Mouse (Mus musculus) midbrain, embryonic 11.5 days (tissue): Measurements from ENCODE around the gene Camkmt. TPM values are rescaled to one million over a fixed set of nuclear protein-coding genes. Genes with fewer than 3 reads are reported as not detected.

Experiments used
- ATAC-seq: fragments of 200-750 bp; cut with Nextera tagmentation; 2 replicates; pipeline ENCODE4 v1.8.0; 2017; ENCODE audit warnings: moderate TSS enrichment, moderate library complexity; ENCODE audit not compliant: low FRiP score
- DNase-seq: peaks from one replicate; pipeline ENCODE4 v3.0.0; 2015; ENCODE audit warnings: low spot score; ENCODE audit errors: missing footprints
- H3K27ac ChIP-seq: fragments of 300-500 bp; sonication (generic); 2 replicates; pipeline ENCODE4 v1.5.1; 2014; ENCODE audit warnings: low read depth, low read length
- H3K27me3 ChIP-seq: fragments of 300-500 bp; sonication (generic); 2 replicates; pipeline ENCODE4 v1.6.1; 2014; ENCODE audit warnings: mild to moderate bottlenecking, low read length, moderate library complexity, mixed read lengths; ENCODE audit not compliant: control insufficient read depth, insufficient read depth
- H3K36me3 ChIP-seq: fragments of 300-500 bp; sonication (generic); 2 replicates; pipeline ENCODE4 v1.6.1; 2014; ENCODE audit warnings: mild to moderate bottlenecking, low read length, moderate library complexity, mixed read lengths; ENCODE audit not compliant: control insufficient read depth, insufficient read depth
- H3K4me1 ChIP-seq: fragments of 300-500 bp; sonication (generic); 2 replicates; pipeline ENCODE4 v1.6.1; 2014; ENCODE audit warnings: low read length; ENCODE audit not compliant: control insufficient read depth, insufficient read depth
- H3K4me2 ChIP-seq: fragments of 300-500 bp; sonication (generic); 2 replicates; pipeline ENCODE4 v1.6.1; 2014; ENCODE audit warnings: mild to moderate bottlenecking, moderate library complexity
- H3K4me3 ChIP-seq: fragments of 300-500 bp; sonication (generic); 2 replicates; pipeline ENCODE4 v1.5.1; 2014; ENCODE audit warnings: low read depth, low read length
- H3K9ac ChIP-seq: fragments of 300-500 bp; sonication (generic); 2 replicates; pipeline ENCODE4 v1.6.1; 2014; ENCODE audit warnings: low read length
- H3K9me3 ChIP-seq: fragments of 300-500 bp; sonication (generic); 2 replicates; pipeline ENCODE4 v1.6.1; 2016; ENCODE audit warnings: low read length; ENCODE audit not compliant: control insufficient read depth
- WGBS: fragments of 180-500 bp; shearing (Covaris S2); extraction: QIAGEN DNeasy Blood & Tissue Kit; methylation state at CpG from one replicate; pipeline ENCODE4 v1.1.7; 2014; 5-methylcytosine and 5-hydroxymethylcytosine counted together
- polyA plus RNA-seq: library from polyadenylated mRNA; unstranded; fragments of >200 nt; fragmentation: Nextera tagmentation; extraction: Ambion mirVana; gene quantifications from 2 replicates; pipeline ENCODE4 v1.2.1, GENCODE M21; 2014

Camkmt gene
- polyA plus RNA-seq, 1 experiment from 2014 or later, result 14.9 TPM

- no peaks in the 10 kb centered on the region; the same call in 1 of the 2 replicates for H3K9me3 ChIP-seq
- 92% methylated on average over 3 of the region's 3 CpGs for WGBS
- H3K4me2 ChIP-seq, result no peak overlapping the region
- peaks cover 21% of the 10 kb centered on the region for H3K27me3 ChIP-seq
- peak; percentile 81 for DNase-seq
- ATAC-seq, result no peak
- H3K9ac ChIP-seq, result no peak overlapping the region
- no peaks in the 10 kb centered on the region for H3K4me1 ChIP-seq
- H3K27ac ChIP-seq, result no peak overlapping the region
- H3K36me3 ChIP-seq, result no peaks in the 10 kb centered on the region
- H3K4me3 ChIP-seq, result no peak overlapping the region
Observed at GRCm38 (mm10) chr17:85495012-85495754, 404.8 kb downstream of the Camkmt start.

GRCm38 (mm10) chr17:85495871-85496270 lies 405.5 kb downstream of the Camkmt start:
- peaks cover 14% of the 10 kb centered on the region for H3K27me3 ChIP-seq
- peak; percentile 84 for DNase-seq
- no peaks in the 10 kb centered on the region; the same call in 1 of the 2 replicates for H3K9me3 ChIP-seq
- no peak overlapping the region for H3K4me2 ChIP-seq
- no peak overlapping the region for H3K27ac ChIP-seq
- no peak for ATAC-seq
- 89% methylated on average over 6 of the region's 6 CpGs for WGBS
- H3K36me3 ChIP-seq, result no peaks in the 10 kb centered on the region
- no peak overlapping the region for H3K9ac ChIP-seq
- no peaks in the 10 kb centered on the region for H3K4me1 ChIP-seq
- H3K4me3 ChIP-seq, result no peak overlapping the region

- no peak for ATAC-seq
- H3K36me3 ChIP-seq, result no peaks in the 10 kb centered on the region
Observed at GRCm38 (mm10) chr17:85504888-85505287, 414.5 kb downstream of the Camkmt start.

GRCm38 (mm10) chr17:85506206-85507088 lies 416.1 kb downstream of the Camkmt start:
- Histone ChIP-seq H3K27me3 (no peaks in the 10 kb centered on the region), H3K4me2 (no peak overlapping the region), H3K36me3 (no peaks in the 10 kb centered on the region), H3K4me1 (no peaks in the 10 kb centered on the region), H3K4me3 (no peak overlapping the region), H3K27ac (no peak overlapping the region), H3K9me3 (no peaks in the 10 kb centered on the region), H3K9ac (no peak overlapping the region)
- DNase-seq (peak; percentile 57), ATAC-seq (no peak)
- 77% methylated on average over 15 of the region's 15 CpGs for WGBS

More at GRCm38 (mm10) chr17:85504888-85505287, 414.5 kb downstream of the Camkmt start:
- Histone ChIP-seq H3K9ac (no peak overlapping the region), H3K4me2 (no peak overlapping the region), H3K4me3 (no peak overlapping the region), H3K4me1 (no peaks in the 10 kb centered on the region), H3K9me3 (no peaks in the 10 kb centered on the region), H3K27ac (no peak overlapping the region), H3K27me3 (no peaks in the 10 kb centered on the region)
- DNase-seq, result peak; percentile 33

- no peak overlapping the region for H3K27ac ChIP-seq
- DNase-seq (peak; percentile 60), ATAC-seq (no peak)
- WGBS, result 93% methylated on average over 4 of the region's 4 CpGs
- H3K4me1 ChIP-seq, result no peaks in the 10 kb centered on the region
- no peaks in the 10 kb centered on the region for H3K9me3 ChIP-seq
- H3K4me2 ChIP-seq, result no peak overlapping the region
- no peak overlapping the region for H3K9ac ChIP-seq
- H3K27me3 ChIP-seq, result no peaks in the 10 kb centered on the region
- no peaks in the 10 kb centered on the region for H3K36me3 ChIP-seq
- H3K4me3 ChIP-seq, result no peak overlapping the region
Observed at GRCm38 (mm10) chr17:85507089-85507460, 416.7 kb downstream of the Camkmt start.

Other genes starting within 250 kb of the Camkmt start
- gene Ppm1b, start 133.8 kb upstream of the Camkmt start, polyA plus RNA-seq, result 99.3 and 102 TPM in 2 replicates
- gene Slc3a1, start 62.2 kb upstream of the Camkmt start, polyA plus RNA-seq, result 0.17 and 0.34 TPM in 2 replicates
- gene Prepl, start 311 bp upstream of the Camkmt start, polyA plus RNA-seq, result 60.0 and 61.7 TPM in 2 replicates